Mouse (Mus musculus) CH12.LX (cell line): ENCODE measurements around the gene Mrpl14. TPM values are rescaled to one million over a fixed set of nuclear protein-coding genes. Genes with fewer than 3 reads are reported as not detected.

Experiments used
- DNase-seq: peaks from one replicate; pipeline ENCODE4 v3.0.0-alpha.2; 2013; ENCODE audit errors: extremely low read depth
- H3K27ac ChIP-seq: 2 replicates; pipeline ENCODE4 v1.5.1; 2012; ENCODE audit warnings: low read depth, mild to moderate bottlenecking, control low read depth, moderate library complexity; ENCODE audit not compliant: insufficient read depth
- H3K27me3 ChIP-seq: replicated peaks from 2 replicates; pipeline ENCODE3; 2012; ENCODE audit warnings: inconsistent platforms
- H3K36me3 ChIP-seq, 2 experiments: replicated peaks in 1 of 2; 2 replicates each; pipeline versions ENCODE3 to v1.6.1; 2012; ENCODE audit warnings: inconsistent platforms in 1 of 2, low read length in 1 of 2, mild to moderate bottlenecking in 1 of 2, mixed read lengths in 1 of 2, moderate library complexity in 1 of 2; ENCODE audit not compliant: control insufficient read depth in 1 of 2, insufficient read depth in 1 of 2
- H3K4me1 ChIP-seq, 2 experiments: 2 replicates each; pipeline ENCODE4 v1.6.1; 2012; ENCODE audit warnings: inconsistent platforms in 1 of 2, moderate library complexity in 1 of 2; ENCODE audit not compliant: insufficient read depth in 2 of 2, control insufficient read depth in 1 of 2
- H3K4me2 ChIP-seq: 2 replicates; pipeline ENCODE4 v1.6.1; 2012; ENCODE audit warnings: low read depth, mild to moderate bottlenecking, control low read depth; ENCODE audit not compliant: poor library complexity, insufficient read depth, severe bottlenecking
- H3K4me3 ChIP-seq, 3 experiments: fragments of 150-350 bp in 1 of 3; sonication (generic) in 1 of 3; replicated peaks in 1 of 3; 2 replicates each; pipeline versions ENCODE3 to v1.5.1; 2011 to 2012; ENCODE audit warnings: low read depth in 2 of 3, low read length in 2 of 3, mild to moderate bottlenecking in 2 of 3, moderate library complexity in 2 of 3, control low read depth in 1 of 3, improper control_type of control experiment in 1 of 3, inconsistent platforms in 1 of 3, mixed read lengths in 1 of 3; ENCODE audit not compliant: poor library complexity in 1 of 3
- H3K79me2 ChIP-seq: replicated peaks from 2 replicates; pipeline ENCODE4 v1.6.1; 2012; ENCODE audit warnings: mild to moderate bottlenecking, moderate library complexity; ENCODE audit not compliant: control insufficient read depth, poor library complexity, insufficient read depth, severe bottlenecking; ENCODE audit errors: extremely low read depth
- H3K9ac ChIP-seq: 2 replicates; pipeline ENCODE4 v1.6.1; 2012; ENCODE audit warnings: low read depth, mild to moderate bottlenecking, control low read depth, moderate library complexity; ENCODE audit not compliant: insufficient read depth
- H3K9me3 ChIP-seq: replicated peaks from 2 replicates; pipeline ENCODE3; 2012; ENCODE audit warnings: low read length, inconsistent platforms, mixed read lengths
- E2F4 ChIP-seq: IDR thresholded peaks from 2 replicates; pipeline ENCODE4 v1.6.1; 2011; ENCODE audit warnings: low read depth, low read length, improper control_type of control experiment; ENCODE audit not compliant: insufficient replicate concordance
- HCFC1 ChIP-seq: IDR thresholded peaks from 2 replicates; pipeline ENCODE4 v1.6.1; 2012; ENCODE audit warnings: low read depth, mild to moderate bottlenecking, inconsistent platforms, low read length, improper control_type of control experiment
- JUN ChIP-seq: IDR thresholded peaks from 2 replicates; pipeline ENCODE4 v1.6.1; 2011; ENCODE audit warnings: low read depth, mild to moderate bottlenecking, low read length, improper control_type of control experiment, moderate library complexity; ENCODE audit not compliant: insufficient read depth
- MAZ ChIP-seq: IDR thresholded peaks from 2 replicates; pipeline ENCODE4 v1.6.1; 2012; ENCODE audit warnings: low read depth, mild to moderate bottlenecking, inconsistent platforms, low read length, improper control_type of control experiment, moderate library complexity
- MXI1 ChIP-seq: IDR thresholded peaks from 2 replicates; pipeline ENCODE4 v1.6.1; 2011; ENCODE audit warnings: mild to moderate bottlenecking, low read depth, low read length, improper control_type of control experiment
- MYC ChIP-seq: IDR thresholded peaks from 2 replicates; pipeline ENCODE4 v1.6.1; 2011; ENCODE audit warnings: low read depth, mild to moderate bottlenecking, improper control_type of control experiment, low read length
- PAX5 ChIP-seq: IDR thresholded peaks from 2 replicates; pipeline ENCODE4 v1.6.1; 2012; ENCODE audit warnings: low read length, inconsistent platforms, mixed read lengths
- RAD21 ChIP-seq: IDR thresholded peaks from 2 replicates; pipeline ENCODE4 v1.6.1; 2011; ENCODE audit warnings: low read depth, mild to moderate bottlenecking, low read length, improper control_type of control experiment, moderate library complexity
- RCOR1 ChIP-seq: conservative IDR thresholded peaks from 2 replicates; pipeline ENCODE4 v1.6.1; 2012; ENCODE audit warnings: low read depth, mild to moderate bottlenecking, inconsistent platforms, low read length, improper control_type of control experiment
- SIN3A ChIP-seq: IDR thresholded peaks from 2 replicates; pipeline ENCODE4 v1.6.1; 2012; ENCODE audit warnings: low read length, improper control_type of control experiment, inconsistent platforms
- SMC3 ChIP-seq: IDR thresholded peaks from 2 replicates; pipeline ENCODE4 v1.6.1; 2011; ENCODE audit warnings: low read depth, low read length, improper control_type of control experiment
- UBTF ChIP-seq: IDR thresholded peaks from 2 replicates; pipeline ENCODE4 v1.6.1; 2012; ENCODE audit warnings: low read depth, mild to moderate bottlenecking, inconsistent platforms, low read length, improper control_type of control experiment, moderate library complexity
- USF2 ChIP-seq: conservative IDR thresholded peaks from 2 replicates; pipeline ENCODE4 v1.6.1; 2011; ENCODE audit warnings: low read depth, low read length, improper control_type of control experiment
- ZKSCAN1 ChIP-seq: IDR thresholded peaks from 2 replicates; pipeline ENCODE4 v1.6.1; 2012; ENCODE audit warnings: low read depth, inconsistent platforms, low read length, improper control_type of control experiment, borderline replicate concordance
- ZMIZ1 ChIP-seq: IDR thresholded peaks from 2 replicates; pipeline ENCODE4 v1.6.1; 2012; ENCODE audit warnings: low read depth, mild to moderate bottlenecking, inconsistent platforms, low read length, improper control_type of control experiment
- ZNF384 ChIP-seq: IDR thresholded peaks from 2 replicates; pipeline ENCODE4 v1.6.1; 2012; ENCODE audit warnings: low read depth, low read length, improper control_type of control experiment, inconsistent platforms
- dilution Hi-C: fragments of 300-500 bp; cut with MboI; formaldehyde crosslinking; loops from 2 replicates; pipeline ENCODE4 v1.14.3; 2020; ENCODE audit warnings: low sequenced_read_pairs; ENCODE audit not compliant: extremely low pct_unique_long_range_greater_than_20kb, extremely low pct_ligation_motif_present
- in situ Hi-C: fragments of 300-500 bp; cut with MboI; formaldehyde crosslinking; loops from 3 replicates; pipeline ENCODE4 v1.14.3; 2019; ENCODE audit warnings: low sequenced_read_pairs, low pct_ligation_motif_present, low pct_unique_long_range_greater_than_20kb, mixed read lengths
- polyA plus RNA-seq: library from polyadenylated mRNA; unstranded; fragments of >175 nt; gene quantifications from 2 replicates; pipeline ENCODE4 v1.2.1, GENCODE M21; 2012; ENCODE audit warnings: low read depth; ENCODE audit not compliant: insufficient read length
- total RNA-seq, 2 experiments: library from RNA; depleted of rRNA; stranded (reverse); fragments of 300-350 nt in 1 of 2; fragments of >200 nt in 1 of 2; gene quantifications; 2 replicates each; pipeline ENCODE4 v1.2.3; 2012 to 2014

Gene Mrpl14
- total and polyA plus RNA-seq, 3 experiments = 46.1 to 62.5 (median 56.9) TPM

GRCm38 (mm10) chr17:45733038-45733734, 47.1 kb downstream of the Mrpl14 start:
- Histone ChIP-seq H3K4me2 (no peak overlapping the region), H3K27ac (no peak overlapping the region), H3K4me3 (no peak overlapping the region), H3K9ac (no peak overlapping the region), H3K36me3 (no peaks in the 10 kb centered on the region), H3K9me3 (no peaks in the 10 kb centered on the region), H3K79me2 (no peaks in the 10 kb centered on the region), H3K27me3 (peaks cover 86% of the 10 kb centered on the region), H3K4me1 (peaks cover 2 to 17% of the 10 kb centered on the region in 2 experiments)
- TF ChIP-seq ZMIZ1 (no peak), USF2 (no peak)
- dilution Hi-C loops (no loop called here), in situ Hi-C loops (loop anchor here (10.0 kb wide), 1 partner anchor 382 kb away; the partner anchor contains the start of gene Mrps18a)
- no peak for DNase-seq

GRCm38 (mm10) chr17:45733735-45734301, 47.7 kb downstream of the Mrpl14 start, which contains the start of gene 1600014C23Rik:
Gene 1600014C23Rik, minus strand, starts transcription at chr17:45733844.
- no peak within 1 kb of the TSS for H3K27ac ChIP-seq
- no peak within 1 kb of the TSS for H3K9ac ChIP-seq
- in situ Hi-C loops (loop anchor here (10.0 kb wide), 1 partner anchor 381 kb away; the partner anchor contains the start of gene Mrps18a), dilution Hi-C loops (no loop called here)
- peaks cover 86% of the 10 kb centered on the region for H3K27me3 ChIP-seq
- no peaks in the 10 kb centered on the region for H3K79me2 ChIP-seq
- no peak within 1 kb of the TSS for H3K4me2 ChIP-seq
- TF ChIP-seq RCOR1 (no peak), SMC3 (no peak), MYC (no peak), JUN (no peak), MXI1 (no peak), ZKSCAN1 (no peak), USF2 (no peak), RAD21 (no peak), E2F4 (no peak), ZNF384 (no peak), SIN3A (no peak), UBTF (no peak), PAX5 (no peak), MAZ (no peak), HCFC1 (no peak)
- no peaks in the 10 kb centered on the region for H3K36me3 ChIP-seq
- no peak within 1 kb of the TSS for H3K4me3 ChIP-seq
- H3K9me3 ChIP-seq = no peaks in the 10 kb centered on the region
- no peak for DNase-seq
- H3K4me1 ChIP-seq = peaks cover 2 to 17% of the 10 kb centered on the region in 2 experiments
